Mouse (Mus musculus): ENCODE data around the gene Sars2.

DNA sequence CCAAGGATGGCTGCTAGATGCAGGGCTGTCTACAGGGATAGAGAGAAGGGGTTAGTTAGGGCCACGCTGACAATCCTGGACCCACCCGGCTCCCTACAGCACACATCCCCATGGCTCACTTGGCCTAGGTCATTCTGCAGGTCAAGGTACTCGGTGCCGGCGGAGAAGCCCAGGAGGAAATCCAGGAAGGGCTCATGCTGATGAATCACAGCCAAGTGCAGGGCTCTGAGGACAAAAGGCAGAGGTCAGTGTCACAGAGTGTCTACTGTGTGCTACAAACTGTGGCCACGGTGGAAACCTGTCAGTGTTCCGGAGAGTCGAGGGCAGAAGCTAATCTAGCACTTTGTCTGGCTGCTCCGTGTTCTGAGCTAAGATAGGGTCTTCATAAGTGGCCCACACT lies 20.1 kb downstream of the Sars2 start:
- TF ChIP-seq CTCF (IDR thresholded peaks at IDR 0.05; ENCODE audit: insufficient read depth, low read length) (no peak), POLR2A (IDR thresholded peaks at IDR 0.05; ENCODE audit: borderline replicate concordance, extremely low read depth, low read depth, low read length) (no peak)
